Mouse (Mus musculus) bone marrow macrophage, adult 2 months (primary cell): Measurements from ENCODE around the gene Gmip.

Experiments used
- CTCF ChIP-seq: IDR thresholded peaks from 2 replicates; pipeline ENCODE4 v1.5.1; 2012; ENCODE audit warnings: low read depth, mild to moderate bottlenecking, low read length, moderate library complexity
- POLR2A ChIP-seq: IDR thresholded peaks from 2 replicates; pipeline ENCODE4 v1.6.1; 2012; ENCODE audit warnings: mild to moderate bottlenecking, low read depth, low read length, borderline replicate concordance

DNA sequence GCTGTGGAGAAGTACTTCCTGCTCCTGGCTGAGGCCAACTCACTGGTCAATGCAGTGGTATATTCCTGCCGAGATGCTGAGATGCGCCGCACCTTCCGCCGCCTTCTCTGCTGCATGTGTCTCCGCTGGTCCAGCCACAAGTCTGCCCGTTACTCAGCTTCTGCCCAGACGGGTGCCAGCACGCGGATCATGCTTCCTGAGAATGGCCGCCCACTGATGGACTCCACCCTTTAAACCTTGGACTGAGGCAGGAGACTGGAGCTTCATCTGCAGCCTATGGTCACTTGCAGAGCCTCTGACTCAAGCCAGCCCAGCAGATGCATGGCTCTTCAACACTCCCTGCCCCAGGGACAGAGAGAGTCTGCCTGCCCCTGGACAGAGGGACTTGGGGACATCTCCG is 17.9 kb downstream of the Gmip start:
- TF ChIP-seq CTCF (no peak), POLR2A (no peak)
